Mouse (Mus musculus): ENCODE data around the gene Ppp1r37. TPM values are rescaled to one million over a fixed set of nuclear protein-coding genes. Genes with fewer than 3 reads are reported as not detected.

The Ppp1r37 gene
- polyA plus RNA-seq, 1 experiment = 137 TPM

DNA sequence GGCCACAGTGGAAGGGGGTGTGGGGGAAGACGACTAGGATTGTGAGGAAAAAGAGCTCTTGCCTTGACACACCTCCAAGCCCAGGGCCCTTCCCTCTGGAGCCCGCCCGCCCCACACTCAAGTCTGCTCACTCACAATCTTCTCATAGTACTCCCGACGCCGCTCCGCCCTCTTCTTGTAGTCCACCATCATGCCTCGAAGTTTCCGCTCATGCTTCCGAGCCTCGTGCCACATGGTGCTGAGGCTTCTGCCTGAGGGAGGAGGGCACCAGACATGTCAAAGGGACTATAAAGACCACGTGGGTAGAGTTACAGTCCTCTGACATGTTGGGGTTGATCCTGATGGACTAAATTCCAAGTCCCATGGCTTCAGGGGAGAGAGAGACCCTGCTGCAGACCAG lies 40.2 kb upstream of the Ppp1r37 start:
- Histone ChIP-seq H3K4me1 (replicated peaks; ENCODE audit: control insufficient read depth, insufficient read depth, low read length) (peaks cover 11% of the 10 kb centered on the region), H3K27ac (ENCODE audit: control insufficient read depth, insufficient read depth, low read length) (no peak overlapping the region), H3K27me3 (ENCODE audit: control insufficient read depth, insufficient read depth, low read length) (no peaks in the 10 kb centered on the region), H3K36me3 (ENCODE audit: control insufficient read depth, insufficient read depth, low read length) (no peaks in the 10 kb centered on the region), H3K4me3 (ENCODE audit: control insufficient read depth, insufficient read depth, low read length) (no peak overlapping the region)
- no peak for DNase-seq
- 87% methylated on average over 12 of the region's 12 CpGs for WGBS
- TF ChIP-seq CTCF (IDR thresholded peaks at IDR 0.05; ENCODE audit: borderline replicate concordance, control insufficient read depth, extremely low read depth, insufficient read depth, low read length, poor library complexity) (no peak), POLR2A (IDR thresholded peaks at IDR 0.05; ENCODE audit: control insufficient read depth, extremely low read depth, insufficient read depth, low read length, poor library complexity) (no peak)

- TF ChIP-seq CTCF (IDR thresholded peaks at IDR 0.05; ENCODE audit: borderline replicate concordance, control insufficient read depth, extremely low read depth, insufficient read depth, low read length, poor library complexity) = no peak
- TF ChIP-seq POLR2A (IDR thresholded peaks at IDR 0.05; ENCODE audit: control insufficient read depth, extremely low read depth, insufficient read depth, low read length, poor library complexity) = no peak
- no peak for DNase-seq
- Histone ChIP-seq H3K27ac (ENCODE audit: control insufficient read depth, insufficient read depth, low read length) (no peak overlapping the region), H3K36me3 (ENCODE audit: control insufficient read depth, insufficient read depth, low read length) (no peaks in the 10 kb centered on the region), H3K4me1 (replicated peaks; ENCODE audit: control insufficient read depth, insufficient read depth, low read length) (peaks cover 11% of the 10 kb centered on the region), H3K27me3 (ENCODE audit: control insufficient read depth, insufficient read depth, low read length) (no peaks in the 10 kb centered on the region), H3K4me3 (ENCODE audit: control insufficient read depth, insufficient read depth, low read length) (no peak overlapping the region)
- 41% methylated on average over 5 of the region's 5 CpGs for WGBS
These were observed 37.7 kb upstream of the Ppp1r37 start for GRCm38 (mm10) chr7:19600562-19600961.

DNA sequence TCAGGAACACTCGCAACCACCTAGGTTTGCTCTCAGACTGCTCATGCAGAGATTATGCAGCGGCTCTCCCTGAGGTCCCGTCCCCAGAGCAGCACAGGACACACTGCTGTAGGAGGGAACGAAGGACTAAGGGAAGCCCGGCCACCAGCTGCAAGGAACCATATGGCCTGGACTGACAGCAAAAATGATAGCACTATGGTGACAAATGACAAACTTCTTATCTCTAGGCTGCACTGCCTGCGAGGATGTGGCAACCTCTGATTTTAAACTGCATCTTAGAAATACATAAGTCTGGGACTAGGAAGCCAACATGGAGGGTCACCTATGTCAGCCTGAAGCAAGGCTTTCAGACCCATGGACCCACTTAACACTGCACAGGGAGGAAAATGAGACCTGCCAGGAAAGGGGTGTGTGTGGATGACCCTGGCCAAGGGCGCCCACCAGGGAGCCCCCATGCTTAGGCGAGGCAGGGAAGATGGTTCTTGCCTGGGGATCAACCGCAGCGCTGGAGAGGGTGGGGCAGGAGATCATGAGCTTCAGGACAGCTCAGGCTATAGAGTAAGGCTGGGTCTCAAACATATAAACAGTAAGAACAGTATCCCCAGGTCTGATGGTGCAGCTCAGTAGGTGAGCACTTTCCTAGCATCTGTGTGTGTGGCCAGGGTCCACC lies 30.3 kb upstream of the Ppp1r37 start:
- no peak for TF ChIP-seq CTCF (IDR thresholded peaks at IDR 0.05; ENCODE audit: borderline replicate concordance, control insufficient read depth, extremely low read depth, insufficient read depth, low read length, poor library complexity)
- TF ChIP-seq POLR2A (IDR thresholded peaks at IDR 0.05; ENCODE audit: control insufficient read depth, extremely low read depth, insufficient read depth, low read length, poor library complexity) = no peak
- 97% methylated on average over 10 of the region's 10 CpGs for WGBS
- H3K36me3 ChIP-seq (ENCODE audit: control insufficient read depth, insufficient read depth, low read length) = peaks cover 22% of the 10 kb centered on the region
- H3K27ac ChIP-seq (ENCODE audit: control insufficient read depth, insufficient read depth, low read length) = no peak overlapping the region
- no peak for DNase-seq
- H3K4me3 ChIP-seq (ENCODE audit: control insufficient read depth, insufficient read depth, low read length) = no peak overlapping the region
- H3K27me3 ChIP-seq (ENCODE audit: control insufficient read depth, insufficient read depth, low read length) = no peaks in the 10 kb centered on the region
- H3K4me1 ChIP-seq (replicated peaks; ENCODE audit: control insufficient read depth, insufficient read depth, low read length) = no peaks in the 10 kb centered on the region

DNA sequence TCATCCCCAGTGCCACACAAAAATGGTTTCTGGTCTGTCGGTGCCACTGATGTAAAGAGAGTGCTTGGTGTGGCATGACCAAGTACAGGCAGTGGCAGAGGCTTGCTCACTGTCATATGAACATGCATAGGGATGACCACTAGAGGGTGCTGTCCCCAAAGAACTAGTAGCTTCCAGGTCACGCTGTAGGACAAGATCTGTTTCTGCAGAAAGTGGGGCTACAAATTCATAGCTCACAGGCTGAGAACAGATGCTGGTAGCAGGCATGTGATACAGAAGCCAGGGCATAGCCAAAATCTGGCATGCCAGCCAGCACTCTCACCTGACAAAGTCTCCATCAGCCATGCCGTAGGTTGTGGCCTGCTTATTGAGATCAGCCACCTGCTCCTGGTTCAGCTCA lies 27.0 kb upstream of the Ppp1r37 start:
- peak; percentile 71 for DNase-seq
- TF ChIP-seq CTCF (IDR thresholded peaks at IDR 0.05; ENCODE audit: borderline replicate concordance, control insufficient read depth, extremely low read depth, insufficient read depth, low read length, poor library complexity) (no peak; the same call in 1 of the 2 replicates), POLR2A (IDR thresholded peaks at IDR 0.05; ENCODE audit: control insufficient read depth, extremely low read depth, insufficient read depth, low read length, poor library complexity) (no peak)
- Histone ChIP-seq H3K27me3 (ENCODE audit: control insufficient read depth, insufficient read depth, low read length) (no peaks in the 10 kb centered on the region), H3K4me1 (replicated peaks; ENCODE audit: control insufficient read depth, insufficient read depth, low read length) (no peaks in the 10 kb centered on the region), H3K36me3 (ENCODE audit: control insufficient read depth, insufficient read depth, low read length) (peaks cover 47% of the 10 kb centered on the region), H3K4me3 (ENCODE audit: control insufficient read depth, insufficient read depth, low read length) (no peak overlapping the region), H3K27ac (ENCODE audit: control insufficient read depth, insufficient read depth, low read length) (no peak overlapping the region)
- WGBS = 59% methylated on average over 3 of the region's 3 CpGs

DNA sequence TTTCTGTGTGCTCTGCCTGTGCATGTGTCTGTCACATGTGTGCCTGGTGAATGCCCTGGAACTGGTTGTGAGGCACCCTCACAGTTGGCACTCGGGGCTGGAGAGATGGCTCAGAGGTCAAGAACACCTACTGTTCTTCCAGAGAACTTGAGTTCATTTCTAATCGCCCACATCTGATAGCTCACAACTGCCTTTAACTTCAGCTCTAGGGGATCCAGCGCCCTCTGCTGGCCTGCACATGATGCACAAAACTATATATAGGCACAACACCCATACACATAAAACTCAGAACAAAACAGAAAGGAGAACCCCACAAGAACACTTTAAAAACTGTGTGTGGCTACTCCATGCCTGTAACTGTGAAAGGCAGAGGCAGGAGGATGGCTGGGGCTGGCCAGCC lies 26.3 kb upstream of the Ppp1r37 start:
- peaks cover 52% of the 10 kb centered on the region for H3K36me3 ChIP-seq (ENCODE audit: control insufficient read depth, insufficient read depth, low read length)
- 60% methylated on average over 3 of the region's 3 CpGs for WGBS
- DNase-seq = peak; percentile 44
- H3K27me3 ChIP-seq (ENCODE audit: control insufficient read depth, insufficient read depth, low read length) = no peaks in the 10 kb centered on the region
- no peak for TF ChIP-seq POLR2A (IDR thresholded peaks at IDR 0.05; ENCODE audit: control insufficient read depth, extremely low read depth, insufficient read depth, low read length, poor library complexity)
- TF ChIP-seq CTCF (IDR thresholded peaks at IDR 0.05; ENCODE audit: borderline replicate concordance, control insufficient read depth, extremely low read depth, insufficient read depth, low read length, poor library complexity) = no peak
- no peak overlapping the region for H3K4me3 ChIP-seq (ENCODE audit: control insufficient read depth, insufficient read depth, low read length)
- H3K27ac ChIP-seq (ENCODE audit: control insufficient read depth, insufficient read depth, low read length) = no peak overlapping the region
- no peaks in the 10 kb centered on the region for H3K4me1 ChIP-seq (replicated peaks; ENCODE audit: control insufficient read depth, insufficient read depth, low read length)

- no peaks in the 10 kb centered on the region for H3K4me1 ChIP-seq (replicated peaks; ENCODE audit: control insufficient read depth, insufficient read depth, low read length)
- 98% methylated on average over 46 of the region's 46 CpGs for WGBS
- DNase-seq = no peak
- no peak overlapping the region for H3K4me3 ChIP-seq (ENCODE audit: control insufficient read depth, insufficient read depth, low read length)
- peaks cover 40% of the 10 kb centered on the region for H3K36me3 ChIP-seq (ENCODE audit: control insufficient read depth, insufficient read depth, low read length)
- no peak overlapping the region for H3K27ac ChIP-seq (ENCODE audit: control insufficient read depth, insufficient read depth, low read length)
- H3K27me3 ChIP-seq (ENCODE audit: control insufficient read depth, insufficient read depth, low read length) = no peaks in the 10 kb centered on the region
- TF ChIP-seq POLR2A (IDR thresholded peaks at IDR 0.05; ENCODE audit: control insufficient read depth, extremely low read depth, insufficient read depth, low read length, poor library complexity) (no peak), CTCF (IDR thresholded peaks at IDR 0.05; ENCODE audit: borderline replicate concordance, control insufficient read depth, extremely low read depth, insufficient read depth, low read length, poor library complexity) (no peak)
These were observed 23.4 kb upstream of the Ppp1r37 start for GRCm38 (mm10) chr7:19586269-19586668.
